Mouse (Mus musculus) brain, embryonic 14.5 days (tissue): ENCODE results near the gene Fras1. TPM values are rescaled to one million over a fixed set of nuclear protein-coding genes. Genes with fewer than 3 reads are reported as not detected.

Experiments used
- DNase-seq: peaks from one replicate; pipeline ENCODE4 v3.0.0-alpha.2; 2011; ENCODE audit warnings: low read depth
- CTCF ChIP-seq: fragments of 200-500 bp; IDR thresholded peaks from 2 replicates; pipeline ENCODE4 v1.5.1; 2012; ENCODE audit warnings: inconsistent platforms, mild to moderate bottlenecking, moderate library complexity, borderline replicate concordance; ENCODE audit not compliant: insufficient read depth, insufficient read length; ENCODE audit errors: extremely low read depth
- POLR2A ChIP-seq: fragments of 200-500 bp; IDR thresholded peaks from 2 replicates; pipeline ENCODE4 v1.6.1; 2012; ENCODE audit warnings: mild to moderate bottlenecking, inconsistent platforms, borderline replicate concordance; ENCODE audit not compliant: poor library complexity, insufficient read depth, insufficient read length, severe bottlenecking; ENCODE audit errors: extremely low read depth
- polyA plus RNA-seq: library from polyadenylated mRNA; depleted of rRNA; stranded (reverse); fragments of >200 nt; gene quantifications from 2 replicates; pipeline ENCODE4 v1.2.3, GENCODE M21; 2012; rRNA removed

Gene Fras1
- polyA plus RNA-seq, 1 experiment = 5.9 TPM

- no peak for TF ChIP-seq CTCF
- TF ChIP-seq POLR2A = no peak
- peak; percentile 19 for DNase-seq
Measured at GRCm38 (mm10) chr5:96802185-96802584, 428.4 kb downstream of the Fras1 start.

GRCm38 (mm10) chr5:96803091-96803490, 429.3 kb downstream of the Fras1 start:
- no peak for TF ChIP-seq CTCF
- TF ChIP-seq POLR2A = no peak
- no peak for DNase-seq

- TF ChIP-seq CTCF (no peak), POLR2A (no peak)
- no peak for DNase-seq
Measured at GRCm38 (mm10) chr5:96804304-96804703, 430.5 kb downstream of the Fras1 start.

GRCm38 (mm10) chr5:96804813-96805212, 431.1 kb downstream of the Fras1 start:
- no peak for DNase-seq
- TF ChIP-seq CTCF (no peak), POLR2A (no peak)

GRCm38 (mm10) chr5:96810620-96811019, 436.9 kb downstream of the Fras1 start:
- TF ChIP-seq CTCF = no peak
- TF ChIP-seq POLR2A = no peak
- peak; percentile 67 for DNase-seq

GRCm38 (mm10) chr5:96824769-96825327, 451.1 kb downstream of the Fras1 start:
- DNase-seq = no peak
- TF ChIP-seq CTCF = no peak
- TF ChIP-seq POLR2A = no peak

GRCm38 (mm10) chr5:96827176-96827575, 453.4 kb downstream of the Fras1 start:
- DNase-seq = no peak
- TF ChIP-seq POLR2A (no peak), CTCF (no peak)

Other genes starting within 250 kb of the Fras1 start
- 12.0 and 14.6 TPM in 2 replicates for gene Cnot6l, start 209.8 kb upstream of the Fras1 start, polyA plus RNA-seq
- gene Mrpl1, start 164.5 kb upstream of the Fras1 start, polyA plus RNA-seq = 9.1 and 9.3 TPM in 2 replicates